Mouse (Mus musculus): ENCODE measurements around the gene Gm10799. TPM values are rescaled to one million over a fixed set of nuclear protein-coding genes. Genes with fewer than 3 reads are reported as not detected.

Gene Gm10799
- not detected for polyA plus RNA-seq (2017; shearing (Covaris generic))

DNA sequence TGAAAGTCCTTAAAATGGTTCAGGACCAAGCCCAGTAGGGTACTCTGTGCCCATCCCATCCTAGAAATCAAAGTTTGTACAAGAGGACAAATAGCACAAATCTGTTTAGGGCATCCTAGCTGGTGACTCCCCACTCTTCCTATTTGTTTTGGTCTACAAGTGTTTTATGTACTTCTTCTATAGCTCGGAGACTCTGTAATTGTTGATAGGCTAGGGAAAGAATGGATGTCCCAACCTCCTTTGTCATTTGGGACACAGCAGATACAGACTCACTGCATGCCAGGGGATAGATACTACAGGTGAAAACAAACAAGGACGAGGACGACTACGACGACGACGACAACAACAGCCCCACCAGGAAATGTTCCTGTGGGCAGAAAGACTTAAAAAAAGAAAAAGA, at the start of gene Gm10799:
TSS of gene Gm10799 (minus strand) at position 101 of the 400 bp plus-strand sequence.

DNA sequence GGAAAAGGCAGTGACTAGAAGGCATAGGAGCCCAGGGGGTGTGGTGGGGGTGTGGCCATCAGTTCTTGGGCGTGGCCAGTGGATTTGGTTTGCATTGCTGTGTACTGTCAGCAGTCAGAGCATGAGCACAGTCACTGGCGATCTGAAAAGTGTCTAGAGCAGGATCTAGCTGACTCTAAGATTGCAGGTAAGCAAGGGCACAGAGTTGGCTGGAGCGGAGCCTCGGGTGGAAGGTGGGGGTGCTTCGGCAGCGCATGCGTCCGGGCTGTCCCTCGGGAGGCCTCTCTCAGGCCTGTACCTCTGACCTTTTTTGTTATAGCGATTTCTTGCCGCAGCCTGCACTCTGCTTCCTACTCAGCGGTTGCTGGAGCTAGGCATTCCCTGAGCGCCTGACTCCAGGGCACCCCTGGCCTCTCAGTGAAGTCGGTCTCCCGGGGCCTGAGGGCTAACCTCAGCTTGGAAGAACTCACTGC, 27.4 kb upstream of the Gm10799 start, which contains the start of gene Cd59a:
TSS of gene Cd59a (plus strand) at position 61 of the 473 bp plus-strand sequence.

DNA sequence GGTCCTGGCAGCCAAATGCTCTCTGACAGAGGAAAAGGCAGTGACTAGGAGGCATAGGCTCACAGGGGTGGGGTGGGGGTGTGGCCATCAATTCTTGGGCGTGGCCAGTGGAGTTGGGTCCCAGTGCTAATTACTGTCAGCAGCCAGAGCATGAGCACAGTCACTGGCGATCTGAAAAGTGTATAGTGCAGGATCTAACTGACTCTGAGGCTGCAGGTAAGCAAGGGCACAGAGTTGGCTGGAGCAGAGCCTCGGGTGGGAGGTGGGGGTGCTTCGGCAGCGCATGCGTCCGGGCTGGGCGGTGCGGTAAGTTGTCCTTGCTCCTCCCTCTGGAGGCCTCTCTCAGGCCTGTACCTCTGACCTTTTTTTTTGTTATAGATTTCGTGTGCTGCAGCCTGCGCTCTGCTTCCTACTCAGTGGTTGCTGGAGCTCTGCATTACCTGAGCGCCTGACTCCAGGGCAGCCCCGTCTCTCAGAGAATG, 1.4 kb upstream of the Gm10799 start, which contains the start of gene Cd59b:
TSS of gene Cd59b (plus strand) at position 146 of the 482 bp plus-strand sequence.

DNA sequence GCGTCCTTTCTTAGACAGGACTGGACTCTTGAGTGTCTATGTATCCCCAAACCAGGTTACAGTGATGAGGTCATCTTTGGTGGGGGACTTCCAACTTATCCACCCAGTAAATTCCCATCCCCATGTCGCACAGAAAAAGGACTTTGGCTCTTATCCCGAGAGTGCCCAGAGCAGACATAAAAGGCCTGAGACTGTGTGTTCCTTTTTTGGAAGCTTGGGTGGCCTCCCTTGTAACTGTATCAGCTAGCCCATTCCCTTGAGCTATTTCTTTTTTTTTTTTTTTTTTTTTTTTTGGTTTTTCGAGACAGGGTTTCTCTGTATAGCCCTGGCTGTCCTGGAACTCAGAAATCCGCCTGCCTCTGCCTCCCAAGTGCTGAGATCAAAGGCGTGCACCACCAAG, 2.8 kb downstream of the Gm10799 start, which contains the start of gene Gm10912:
TSS of gene Gm10912 (plus strand) at position 301 of the 400 bp plus-strand sequence.

DNA sequence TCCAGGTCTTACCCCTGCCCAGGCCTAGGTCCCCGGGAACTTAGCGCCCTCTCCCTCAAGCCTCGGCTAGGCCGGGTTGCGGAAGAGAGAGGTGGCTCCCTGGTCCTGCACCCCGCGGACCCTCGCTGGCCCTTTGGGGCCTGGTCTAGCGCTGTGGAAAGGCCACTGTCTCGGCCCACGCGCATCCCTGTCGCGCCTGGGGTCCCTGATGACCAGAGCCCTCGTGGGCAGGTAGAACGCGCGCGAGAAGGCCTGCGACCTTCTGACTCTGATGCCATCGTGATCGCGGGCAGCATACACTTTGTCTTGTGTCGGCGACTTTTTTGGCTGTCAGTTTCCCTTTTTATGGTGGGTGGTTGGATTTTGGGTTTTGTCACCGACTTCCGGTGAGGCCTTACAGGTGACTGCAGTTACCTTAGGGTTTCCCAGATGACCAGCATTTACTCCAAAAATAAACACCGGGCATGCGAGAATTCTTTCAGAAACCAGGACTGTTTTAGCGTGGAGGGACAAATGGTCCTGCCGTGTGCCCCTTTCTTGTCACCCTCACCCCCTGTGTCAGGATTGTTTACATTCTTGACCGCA, 40.1 kb downstream of the Gm10799 start, which contains the start of gene 4931422A03Rik:
TSS of gene 4931422A03Rik (minus strand) at position 223 of the 585 bp plus-strand sequence.

DNA sequence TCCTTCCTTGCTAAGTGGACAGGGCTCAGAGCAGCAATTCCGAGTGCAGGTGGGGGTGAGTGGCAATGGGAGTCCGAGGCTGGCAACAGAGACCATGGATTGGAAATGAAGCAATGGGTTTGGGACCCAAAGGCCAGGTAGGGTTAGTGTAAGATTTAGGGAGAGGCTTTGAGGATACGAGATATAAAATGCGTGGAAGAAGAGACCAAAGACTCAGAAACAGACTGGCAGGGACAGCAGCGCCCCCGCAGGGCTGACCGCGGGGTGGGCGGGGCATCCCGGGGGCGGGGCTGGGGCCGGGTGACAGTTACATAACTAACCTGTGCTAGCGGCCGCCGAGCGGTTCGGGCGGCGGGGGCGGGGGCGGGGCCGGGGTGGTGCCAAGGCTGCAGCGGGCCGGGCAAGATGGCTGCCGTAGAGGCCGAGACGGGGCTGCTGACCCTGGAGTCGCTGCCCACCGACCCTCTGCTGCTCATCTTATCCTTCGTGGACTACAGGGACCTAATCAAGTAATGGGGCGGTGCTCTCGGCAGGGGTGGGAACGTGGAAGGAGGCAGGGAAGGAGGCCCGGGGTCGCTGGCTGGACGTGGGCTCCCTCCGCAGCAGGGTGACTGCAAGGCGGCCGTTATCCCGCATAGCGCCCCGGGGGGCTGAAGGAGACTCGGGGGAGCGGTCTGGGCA, 40.8 kb downstream of the Gm10799 start, which contains the start of gene Fbxo3:
TSS of gene Fbxo3 (plus strand) at position 264 of the 681 bp plus-strand sequence.

Other genes with a start within 250 kb of the Gm10799 start
- gene Lmo2, start 110.6 kb downstream of the Gm10799 start, polyA plus RNA-seq (2017; shearing (Covaris generic)): 1 to 10 TPM; 2.7 to 5.4 TPM
- 10 to 100 TPM; 57.4 to 64.8 TPM for gene Fbxo3, start 40.8 kb downstream of the Gm10799 start, polyA plus RNA-seq (2017; shearing (Covaris generic))
- 1 to 10 TPM; 2.4 to 3.2 TPM for gene 4931422A03Rik, start 40.2 kb downstream of the Gm10799 start, polyA plus RNA-seq (2017; shearing (Covaris generic))
- under 1 TPM in 1 of 2 experiments, not detected in 1; 0.65 TPM for gene Gm10912, start 2.7 kb downstream of the Gm10799 start, polyA plus RNA-seq (2017; shearing (Covaris generic))
- gene Cd59b, start 1.3 kb upstream of the Gm10799 start, polyA plus RNA-seq (2017; shearing (Covaris generic)): under 1 TPM in 1 of 2 experiments, not detected in 1; 0.56 TPM
- under 1 TPM; 0.41 TPM for gene Cd59a, start 27.3 kb upstream of the Gm10799 start, polyA plus RNA-seq (2017; shearing (Covaris generic))
- not detected for gene A930018P22Rik, start 54.2 kb upstream of the Gm10799 start, polyA plus RNA-seq (2017; shearing (Covaris generic))

Measured in activated CD4-positive, CD25-positive, alpha-beta regulatory T cell (primary cell).